Mouse (Mus musculus) limb, embryonic 12.5 days (tissue): ENCODE results near the gene Rab22a. TPM values are rescaled to one million over a fixed set of nuclear protein-coding genes. Genes with fewer than 3 reads are reported as not detected.
"Not testable (repeated sequence)": the region's sequence is repeated elsewhere in the genome, so short reads cannot be mapped to it uniquely, and the experiment has no call there.

Source experiments
- ATAC-seq: fragments of 200-750 bp; cut with Nextera tagmentation; 2 replicates; pipeline ENCODE4 v1.8.0; 2017; ENCODE audit warnings: low read depth, moderate TSS enrichment; ENCODE audit not compliant: insufficient number of reproducible peaks, insufficient read depth, low FRiP score, low TSS enrichment
- H3K27ac ChIP-seq: fragments of 300-500 bp; sonication (generic); 2 replicates; pipeline ENCODE4 v1.5.1; 2016; ENCODE audit warnings: mild to moderate bottlenecking, moderate library complexity
- H3K27me3 ChIP-seq: fragments of 300-500 bp; sonication (generic); 2 replicates; pipeline ENCODE4 v1.6.1; 2016; ENCODE audit warnings: mild to moderate bottlenecking, moderate library complexity
- H3K36me3 ChIP-seq: fragments of 300-500 bp; sonication (generic); 2 replicates; pipeline ENCODE4 v1.6.1; 2016; ENCODE audit warnings: mild to moderate bottlenecking, moderate library complexity
- H3K4me1 ChIP-seq: fragments of 300-500 bp; sonication (generic); replicated peaks from 2 replicates; pipeline ENCODE4 v1.6.1; 2016
- H3K4me2 ChIP-seq: fragments of 300-500 bp; sonication (generic); 2 replicates; pipeline ENCODE4 v1.6.1; 2016; ENCODE audit warnings: mild to moderate bottlenecking, moderate library complexity
- H3K4me3 ChIP-seq: fragments of 300-500 bp; sonication (generic); replicated peaks from 2 replicates; pipeline ENCODE4 v1.5.1; 2016; ENCODE audit warnings: mild to moderate bottlenecking
- H3K9ac ChIP-seq: fragments of 300-500 bp; sonication (generic); replicated peaks from 2 replicates; pipeline ENCODE4 v1.6.1; 2016; ENCODE audit warnings: mild to moderate bottlenecking, moderate library complexity
- H3K9me3 ChIP-seq: fragments of 300-500 bp; sonication (generic); 2 replicates; pipeline ENCODE4 v1.6.1; 2016; ENCODE audit warnings: mild to moderate bottlenecking, moderate library complexity
- WGBS: fragments of 180-500 bp; shearing (Covaris S2); methylation state at CpG from one replicate; pipeline ENCODE4 v1.1.7; 2016; 5-methylcytosine and 5-hydroxymethylcytosine counted together
- polyA plus RNA-seq: library from polyadenylated mRNA; unstranded; fragments of >200 nt; fragmentation: Nextera tagmentation; extraction: Ambion mirVana; gene quantifications from 2 replicates; pipeline ENCODE4 v1.2.1, GENCODE M21; 2016

Rab22a gene
- 47.6 and 50.2 TPM in 2 replicates for polyA plus RNA-seq

- H3K9ac ChIP-seq, result peak within 1 kb of the TSS; percentile 94
- no peaks in the 10 kb centered on the region for H3K27me3 ChIP-seq
- H3K27ac ChIP-seq, result peak within 1 kb of the TSS; percentile 70; the same call in 1 of the 2 replicates
- no peaks in the 10 kb centered on the region for H3K9me3 ChIP-seq
- WGBS, result 0% methylated on average over 47 of the region's 55 CpGs
- peak within 1 kb of the TSS; percentile 68 for H3K4me2 ChIP-seq
- ATAC-seq, result peak; percentile 94
- peaks cover 35% of the 10 kb centered on the region for H3K36me3 ChIP-seq
- peaks cover 20% of the 10 kb centered on the region for H3K4me1 ChIP-seq
- H3K4me3 ChIP-seq, result peak within 1 kb of the TSS; percentile 97
These were observed at the start of gene Rab22a for GRCm38 (mm10) chr2:173659057-173659925. Gene Rab22a (plus strand): TSS chr2:173659760.

- Histone ChIP-seq H3K4me1 (0 out of 2 replicates have a peak, but pooled peaks cover 4% of the 10 kb centered on the region), H3K27ac (no peak overlapping the region), H3K9me3 (no peaks in the 10 kb centered on the region), H3K27me3 (no peaks in the 10 kb centered on the region), H3K4me2 (no peak overlapping the region), H3K4me3 (no peak overlapping the region), H3K9ac (no peak overlapping the region), H3K36me3 (peaks cover 35% of the 10 kb centered on the region)
- ATAC-seq, result no peak
- 83% methylated on average over 11 of the region's 11 CpGs for WGBS
These were observed 44.0 kb upstream of the Rab22a start for GRCm38 (mm10) chr2:173615378-173616081.

- Histone ChIP-seq H3K4me3 (no peak overlapping the region), H3K9me3 (no peaks in the 10 kb centered on the region), H3K27ac (no peak overlapping the region), H3K36me3 (peaks cover 30% of the 10 kb centered on the region), H3K4me1 (0 out of 2 replicates have a peak, but pooled peaks cover 3% of the 10 kb centered on the region), H3K9ac (no peak overlapping the region), H3K27me3 (no peaks in the 10 kb centered on the region), H3K4me2 (no peak overlapping the region)
- WGBS, result 88% methylated on average over 7 of the region's 7 CpGs
- ATAC-seq, result no peak
These were observed 43.4 kb upstream of the Rab22a start for GRCm38 (mm10) chr2:173616156-173616555.

DNA sequence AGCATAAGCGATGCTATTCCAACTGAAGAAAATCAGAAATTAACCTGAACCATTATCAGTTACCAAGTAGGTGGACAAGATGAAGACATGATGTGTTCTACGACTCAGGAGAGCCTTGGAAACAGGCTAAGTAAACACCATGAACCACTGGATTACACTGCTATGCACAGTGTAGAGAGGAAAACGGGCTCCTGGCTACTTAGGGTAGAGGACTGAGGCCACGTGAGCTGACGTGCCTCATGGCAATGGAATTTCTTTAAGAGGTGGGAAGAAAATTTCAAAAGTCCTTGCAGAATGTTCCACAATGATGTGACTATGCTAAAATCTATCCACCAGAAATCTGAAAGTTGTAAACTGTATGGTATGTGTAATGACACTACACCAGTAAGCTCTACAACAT, 40.4 kb upstream of the Rab22a start:
- ATAC-seq, result no peak
- 89% methylated on average over 5 of the region's 5 CpGs for WGBS

DNA sequence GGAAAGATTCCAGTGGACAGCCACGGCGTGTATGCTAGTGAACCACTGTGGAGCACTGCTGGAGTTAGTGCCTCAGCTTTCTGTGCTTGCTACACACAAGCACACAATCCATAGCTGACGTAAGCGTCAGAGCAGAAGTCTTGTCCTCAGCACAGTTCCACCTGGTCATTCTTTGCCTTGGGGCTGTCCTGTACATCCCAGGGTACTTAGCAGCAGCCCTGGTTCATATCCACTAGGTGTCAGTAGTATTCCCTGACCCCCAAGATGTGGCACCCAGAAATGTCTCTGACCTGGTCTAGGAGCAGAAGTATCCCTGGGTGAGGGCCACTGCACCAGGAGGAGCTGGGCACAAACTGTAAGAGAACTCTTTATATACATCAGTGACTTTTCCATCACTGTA, 38.9 kb upstream of the Rab22a start:
- 91% methylated on average over 4 of the region's 4 CpGs for WGBS
- H3K27ac ChIP-seq, result no peak overlapping the region
- H3K9me3 ChIP-seq, result no peaks in the 10 kb centered on the region
- 0 out of 2 replicates have a peak, but pooled peaks cover 5% of the 10 kb centered on the region for H3K36me3 ChIP-seq
- no peak overlapping the region for H3K4me2 ChIP-seq
- no peak for ATAC-seq
- H3K4me3 ChIP-seq, result no peak overlapping the region
- H3K27me3 ChIP-seq, result no peaks in the 10 kb centered on the region
- no peak overlapping the region for H3K9ac ChIP-seq
- peaks cover 5% of the 10 kb centered on the region for H3K4me1 ChIP-seq

More for the DNA sequence above, 40.4 kb upstream of the Rab22a start:
- no peak overlapping the region for H3K4me3 ChIP-seq
- no peak overlapping the region for H3K27ac ChIP-seq
- H3K4me2 ChIP-seq, result no peak overlapping the region
- no peaks in the 10 kb centered on the region for H3K4me1 ChIP-seq
- H3K9ac ChIP-seq, result no peak overlapping the region
- H3K9me3 ChIP-seq, result no peaks in the 10 kb centered on the region
- peaks cover 15% of the 10 kb centered on the region for H3K36me3 ChIP-seq
- H3K27me3 ChIP-seq, result no peaks in the 10 kb centered on the region

- Histone ChIP-seq H3K9ac (no peak overlapping the region), H3K9me3 (no peaks in the 10 kb centered on the region), H3K27me3 (no peaks in the 10 kb centered on the region), H3K4me3 (no peak overlapping the region), H3K4me2 (no peak overlapping the region), H3K27ac (no peak overlapping the region), H3K36me3 (0 out of 2 replicates have a peak, but pooled peaks cover 5% of the 10 kb centered on the region), H3K4me1 (peaks cover 5% of the 10 kb centered on the region)
- no peak for ATAC-seq
- 71% methylated on average over 7 of the region's 7 CpGs for whole genome bisulfite sequencing
These were observed 37.4 kb upstream of the Rab22a start for GRCm38 (mm10) chr2:173622173-173622601.

GRCm38 (mm10) chr2:173624667-173625066, 34.9 kb upstream of the Rab22a start:
- H3K4me1 ChIP-seq, result peaks cover 5% of the 10 kb centered on the region
- WGBS, result 43% methylated on average over 7 of the region's 7 CpGs
- H3K4me2 ChIP-seq, result no peak overlapping the region
- no peak overlapping the region for H3K9ac ChIP-seq
- no peak overlapping the region for H3K4me3 ChIP-seq
- 0 out of 2 replicates have a peak, but pooled peaks cover 3% of the 10 kb centered on the region for H3K36me3 ChIP-seq
- H3K27ac ChIP-seq, result no peak overlapping the region
- no peaks in the 10 kb centered on the region for H3K27me3 ChIP-seq
- no peaks in the 10 kb centered on the region for H3K9me3 ChIP-seq
- ATAC-seq, result no peak

- WGBS, result 86% methylated on average over 3 of the region's 3 CpGs
These were observed 33.8 kb upstream of the Rab22a start for GRCm38 (mm10) chr2:173625786-173626185.

DNA sequence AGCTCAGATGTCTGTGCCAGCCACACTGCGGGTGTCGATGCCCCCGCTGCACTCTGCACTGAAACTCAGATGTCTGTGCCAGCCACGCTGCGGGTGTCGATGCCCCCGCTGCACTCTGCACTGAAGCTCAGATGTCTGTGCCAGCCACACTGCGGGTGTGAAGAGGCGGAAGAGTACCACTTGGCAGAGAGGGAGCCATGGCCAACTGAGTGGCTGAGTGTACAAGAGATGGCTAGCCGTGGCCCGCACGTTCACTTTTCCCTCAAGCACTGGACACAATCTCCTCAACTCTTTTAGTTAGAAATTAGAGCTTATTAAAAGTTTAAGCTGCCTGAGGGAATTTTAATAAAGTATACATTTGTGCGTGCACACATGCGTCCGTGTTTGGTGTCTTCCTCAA, 25.5 kb upstream of the Rab22a start:
- peaks cover 15% of the 10 kb centered on the region; the same call in 1 of the 2 replicates for H3K36me3 ChIP-seq
- not testable (repeated sequence) for ATAC-seq, H3K9me3 ChIP-seq, H3K9ac ChIP-seq, H3K27me3 ChIP-seq, H3K4me2 ChIP-seq, H3K4me1 ChIP-seq, H3K27ac ChIP-seq, H3K4me3 ChIP-seq
- WGBS, result 94% methylated on average over 15 of the region's 15 CpGs

More at GRCm38 (mm10) chr2:173625786-173626185, 33.8 kb upstream of the Rab22a start:
- Histone ChIP-seq H3K27me3 (no peaks in the 10 kb centered on the region), H3K4me2 (no peak overlapping the region), H3K9me3 (no peaks in the 10 kb centered on the region), H3K4me1 (peaks cover 5% of the 10 kb centered on the region), H3K4me3 (no peak overlapping the region), H3K36me3 (no peaks in the 10 kb centered on the region), H3K9ac (no peak overlapping the region), H3K27ac (no peak overlapping the region)
- ATAC-seq, result no peak

GRCm38 (mm10) chr2:173641370-173641769, 18.2 kb upstream of the Rab22a start:
- H3K4me2 ChIP-seq, result no peak overlapping the region
- H3K4me1 ChIP-seq, result peaks cover 17% of the 10 kb centered on the region
- ATAC-seq, result no peak
- no peak overlapping the region for H3K4me3 ChIP-seq
- peak overlapping the region; percentile 45; the same call in 1 of the 2 replicates for H3K27ac ChIP-seq
- no peaks in the 10 kb centered on the region for H3K27me3 ChIP-seq
- H3K9me3 ChIP-seq, result 0 out of 2 replicates have a peak, but pooled peaks cover 5% of the 10 kb centered on the region
- no peak overlapping the region for H3K9ac ChIP-seq
- H3K36me3 ChIP-seq, result peaks cover 8% of the 10 kb centered on the region; the same call in 1 of the 2 replicates
